In genomic region chr8:112975734-112976133, GRCm38 (mm10) we compare ENCODE assay signal across 17 mouse cellular contexts.
"Had no signal": no experiment of that assay in that cellular context is flagged by ENCODE, and none has a peak within 500 bp of the region (broad histone marks: within the 10 kb centered on the region; RNA-seq: fewer than 3 reads in every experiment).

No protein-coding gene starts in this region.

- H3K4me1 ChIP-seq: limb, embryonic 10.5 days; limb, embryonic 13.5 days; liver, embryonic 12.5 days; liver, embryonic 15.5 days; megakaryocyte, embryonic 14.5 days; midbrain, embryonic 10.5 days; midbrain, embryonic 13.5 days had no signal

- ATAC-seq: intestine, embryonic 16.5 days; liver, embryonic 12.5 days; midbrain, embryonic 13.5 days; midbrain, embryonic 16.5 days had no signal

- H3K9ac ChIP-seq: limb, embryonic 13.5 days; liver, embryonic 12.5 days; liver, embryonic 15.5 days; midbrain, embryonic 13.5 days had no signal

- H3K4me2 ChIP-seq: limb, embryonic 13.5 days; liver, embryonic 12.5 days; liver, embryonic 15.5 days; midbrain, embryonic 13.5 days had no signal

- H3K4me3 ChIP-seq: limb, embryonic 10.5 days; limb, embryonic 13.5 days; liver, embryonic 12.5 days; liver, embryonic 15.5 days; megakaryocyte, embryonic 14.5 days; midbrain, embryonic 10.5 days; midbrain, embryonic 13.5 days had no signal

- DNase-seq: kidney, adult 18-20 months; kidney, adult 9 months; kidney, postnatal 14 days; liver; lung, adult 2 months; lung, postnatal 36 days; thymus, adult 18-20 months; thymus, postnatal 36 days had no signal

- H3K9me3 ChIP-seq: limb, embryonic 10.5 days; limb, embryonic 13.5 days; liver, embryonic 12.5 days; liver, embryonic 15.5 days; megakaryocyte, embryonic 14.5 days; midbrain, embryonic 10.5 days; midbrain, embryonic 13.5 days had no signal

- H3K27me3 ChIP-seq: limb, embryonic 13.5 days; liver, embryonic 12.5 days; liver, embryonic 15.5 days; megakaryocyte, embryonic 14.5 days; midbrain, embryonic 13.5 days had no signal

- H3K27ac ChIP-seq: limb, embryonic 10.5 days; limb, embryonic 13.5 days; liver, embryonic 12.5 days; liver, embryonic 15.5 days; midbrain, embryonic 10.5 days; midbrain, embryonic 13.5 days had no signal

- H3K36me3 ChIP-seq: limb, embryonic 10.5 days; limb, embryonic 13.5 days; liver, embryonic 12.5 days; liver, embryonic 15.5 days; midbrain, embryonic 10.5 days; midbrain, embryonic 13.5 days had no signal
